Mouse (Mus musculus): ENCODE data around the gene BC051142. TPM values are rescaled to one million over a fixed set of nuclear protein-coding genes. Genes with fewer than 3 reads are reported as not detected.
"Not testable (repeated sequence)": the region's sequence is repeated elsewhere in the genome, so short reads cannot be mapped to it uniquely, and the experiment has no call there.

Gene BC051142
- polyA plus RNA-seq, 2 experiments: 0.08 to 0.17 TPM

DNA sequence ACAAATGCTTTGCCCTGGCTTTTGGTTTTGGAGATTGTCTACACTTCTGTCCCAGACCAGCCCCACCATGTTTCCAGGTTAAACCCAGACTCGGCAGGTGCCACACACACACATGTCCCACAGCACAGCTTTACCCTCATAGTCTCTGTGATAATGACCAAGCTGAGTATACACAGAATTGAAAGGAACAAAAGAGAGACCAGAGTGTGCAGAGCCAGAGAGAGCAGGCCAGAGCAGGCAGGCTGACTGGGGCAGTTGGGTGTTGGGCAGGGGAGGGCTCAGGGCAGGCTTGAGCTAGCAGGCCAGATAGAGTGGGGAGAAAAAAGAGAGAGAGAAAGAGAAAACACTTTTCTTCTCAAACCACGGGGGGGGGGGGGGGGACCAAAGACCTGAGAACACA is 97.9 kb downstream of the BC051142 start:
- no peak overlapping the region for H3K4me2 ChIP-seq (ENCODE audit: low read depth)
- DNase-seq (ENCODE audit: low read depth in 3 of 3, low spot score in 3 of 3) (no peak), ATAC-seq (ENCODE audit: insufficient read depth) (no peak)
- TF ChIP-seq CTCF (IDR thresholded peaks at IDR 0.05; ENCODE audit: low read depth) (no peak), EP300 (IDR thresholded peaks at IDR 0.05; ENCODE audit: low read depth) (no peak)
- H3K4me1 ChIP-seq (replicated peaks; ENCODE audit: control insufficient read depth in 2 of 2, insufficient read depth in 2 of 2, low read length in 1 of 2): no peaks in the 10 kb centered on the region
- H3K9ac ChIP-seq (replicated peaks): no peak overlapping the region
- H3K36me3 ChIP-seq (replicated peaks; ENCODE audit: control insufficient read depth, insufficient read depth, low read depth): no peaks in the 10 kb centered on the region
- H3K9me3 ChIP-seq (ENCODE audit: control insufficient read depth, low read length): no peaks in the 10 kb centered on the region
- H3K4me3 ChIP-seq (ENCODE audit: insufficient read depth in 1 of 2, low read depth in 2 of 2, low read length in 2 of 2): no peak overlapping the region
- 59% methylated on average over 1 of the region's 2 CpGs for WGBS (ENCODE audit: insufficient replicate concordance)
- no peaks in the 10 kb centered on the region for H3K27me3 ChIP-seq (ENCODE audit: control insufficient read depth, insufficient read depth, low read length)
- no peak overlapping the region for H3K27ac ChIP-seq

DNA sequence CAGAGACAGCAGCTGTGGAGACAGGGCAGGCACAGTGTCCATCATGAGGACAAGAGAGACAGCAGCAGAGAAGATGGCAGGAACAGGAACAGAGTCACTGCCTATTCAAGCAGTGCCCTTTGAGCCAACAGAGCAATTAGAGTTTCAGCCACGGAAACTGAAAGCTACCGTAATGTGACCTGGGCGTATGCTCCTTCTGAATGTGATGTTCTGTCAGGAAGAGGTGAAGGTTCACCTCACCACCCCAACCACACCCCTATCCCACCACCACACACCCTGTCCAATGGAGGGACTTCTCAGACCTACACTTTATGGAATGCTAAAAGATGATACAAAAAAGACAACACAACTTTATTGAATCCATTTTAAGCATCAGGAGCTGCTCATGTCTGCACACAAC is 98.7 kb downstream of the BC051142 start:
- H3K4me2 ChIP-seq (ENCODE audit: low read depth); DNase-seq (ENCODE audit: low read depth in 3 of 3, low spot score in 3 of 3); H3K27ac ChIP-seq; ATAC-seq (ENCODE audit: insufficient read depth); H3K4me1 ChIP-seq (replicated peaks; ENCODE audit: control insufficient read depth in 2 of 2, insufficient read depth in 2 of 2, low read length in 1 of 2); H3K4me3 ChIP-seq (ENCODE audit: insufficient read depth in 1 of 2, low read depth in 2 of 2, low read length in 2 of 2); H3K9ac ChIP-seq (replicated peaks); H3K27me3 ChIP-seq (ENCODE audit: control insufficient read depth, insufficient read depth, low read length); H3K36me3 ChIP-seq (replicated peaks; ENCODE audit: control insufficient read depth, insufficient read depth, low read depth); H3K9me3 ChIP-seq (ENCODE audit: control insufficient read depth, low read length): not testable (repeated sequence)
- WGBS (ENCODE audit: insufficient replicate concordance): 59% methylated on average over 3 of the region's 3 CpGs

DNA sequence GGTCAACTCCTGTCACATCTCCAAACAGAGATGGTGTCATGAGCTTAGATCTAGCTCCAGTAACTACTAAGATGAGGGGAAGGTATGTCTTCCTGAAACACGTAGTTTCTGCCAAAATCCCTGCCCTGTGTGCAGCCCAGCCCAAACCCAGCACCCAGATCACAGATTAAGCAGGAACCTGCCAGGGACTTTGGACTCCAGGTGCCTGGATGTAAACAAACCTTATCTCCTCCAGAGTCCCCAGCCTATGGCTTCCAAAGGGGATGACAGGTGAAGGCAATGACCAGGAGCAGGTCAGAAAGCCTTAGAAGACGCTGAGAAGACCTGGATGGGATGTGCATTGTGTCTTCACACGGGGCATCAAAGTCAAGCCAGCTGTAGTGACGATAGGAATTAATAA is 99.1 kb downstream of the BC051142 start:
- not testable (repeated sequence) for H3K4me2 ChIP-seq (ENCODE audit: low read depth); H3K27me3 ChIP-seq (ENCODE audit: control insufficient read depth, insufficient read depth, low read length); H3K36me3 ChIP-seq (replicated peaks; ENCODE audit: control insufficient read depth, insufficient read depth, low read depth); H3K9me3 ChIP-seq (ENCODE audit: control insufficient read depth, low read length); H3K9ac ChIP-seq (replicated peaks); H3K27ac ChIP-seq; H3K4me1 ChIP-seq (replicated peaks; ENCODE audit: control insufficient read depth in 2 of 2, insufficient read depth in 2 of 2, low read length in 1 of 2); DNase-seq (ENCODE audit: low read depth in 3 of 3, low spot score in 3 of 3); ATAC-seq (ENCODE audit: insufficient read depth); H3K4me3 ChIP-seq (ENCODE audit: insufficient read depth in 1 of 2, low read depth in 2 of 2, low read length in 2 of 2)
- WGBS (ENCODE audit: insufficient replicate concordance): 36% methylated on average over 2 of the region's 4 CpGs

DNA sequence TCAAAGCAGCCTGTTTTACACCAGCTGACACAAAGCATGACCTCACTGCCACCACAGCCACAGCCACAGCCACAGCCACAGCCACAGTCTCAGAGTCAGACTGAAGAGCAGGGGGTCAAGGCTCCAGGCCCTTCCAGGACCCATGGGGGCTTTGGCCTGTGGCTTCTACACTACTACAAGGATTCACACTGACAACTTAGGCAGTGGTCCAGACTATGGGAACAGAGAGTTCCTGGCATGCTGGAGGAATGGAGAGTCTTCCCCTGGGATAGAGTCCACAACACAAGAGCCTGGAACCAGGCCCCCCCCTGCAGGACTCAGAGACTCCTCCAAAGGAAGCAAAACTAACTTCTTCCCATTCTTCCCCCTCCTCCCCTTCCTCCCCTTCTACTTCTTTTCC is 109.0 kb downstream of the BC051142 start:
- Histone ChIP-seq H3K9ac (replicated peaks) (no peak overlapping the region), H3K9me3 (ENCODE audit: control insufficient read depth, low read length) (no peaks in the 10 kb centered on the region), H3K27me3 (ENCODE audit: control insufficient read depth, insufficient read depth, low read length) (no peaks in the 10 kb centered on the region), H3K4me1 (replicated peaks; ENCODE audit: control insufficient read depth in 2 of 2, insufficient read depth in 2 of 2, low read length in 1 of 2) (no peaks in the 10 kb centered on the region), H3K36me3 (replicated peaks; ENCODE audit: control insufficient read depth, insufficient read depth, low read depth) (no peaks in the 10 kb centered on the region), H3K4me3 (ENCODE audit: insufficient read depth in 1 of 2, low read depth in 2 of 2, low read length in 2 of 2) (no peak overlapping the region), H3K27ac (no peak overlapping the region), H3K4me2 (ENCODE audit: low read depth) (no peak overlapping the region)
- no peak for DNase-seq (ENCODE audit: low read depth in 3 of 3, low spot score in 3 of 3)
- no peak for TF ChIP-seq CTCF (IDR thresholded peaks at IDR 0.05; ENCODE audit: low read depth)
- TF ChIP-seq EP300 (IDR thresholded peaks at IDR 0.05; ENCODE audit: low read depth): no peak
- no peak for ATAC-seq (ENCODE audit: insufficient read depth)

Other genes starting within 250 kb of the BC051142 start
- 1.2 TPM in 2 replicates for gene H2-DMb1, start 245.7 kb upstream of the BC051142 start, polyA plus RNA-seq (2012; rRNA removed)
- gene H2-DMb1, start 245.7 kb upstream of the BC051142 start, polyA plus RNA-seq (2014; fragmentation: Nextera tagmentation; extraction: Ambion mirVana): 0.79 and 0.86 TPM in 2 replicates
- 1.9 TPM in 2 replicates for gene Tap1, start 211.3 kb upstream of the BC051142 start, polyA plus RNA-seq (2012; rRNA removed)
- 2.0 and 2.5 TPM in 2 replicates for gene Tap1, start 211.3 kb upstream of the BC051142 start, polyA plus RNA-seq (2014; fragmentation: Nextera tagmentation; extraction: Ambion mirVana)
- gene Psmb9, start 211.1 kb upstream of the BC051142 start, polyA plus RNA-seq (2012; rRNA removed): 3.8 and 5.8 TPM in 2 replicates
- 6.0 and 7.5 TPM in 2 replicates for gene Psmb9, start 211.1 kb upstream of the BC051142 start, polyA plus RNA-seq (2014; fragmentation: Nextera tagmentation; extraction: Ambion mirVana)
- 9.5 and 11.8 TPM in 2 replicates for gene Psmb8, start 201.1 kb upstream of the BC051142 start, polyA plus RNA-seq (2012; rRNA removed)
- 18.8 and 21.7 TPM in 2 replicates for gene Psmb8, start 201.1 kb upstream of the BC051142 start, polyA plus RNA-seq (2014; fragmentation: Nextera tagmentation; extraction: Ambion mirVana)
- 2.1 and 2.9 TPM in 2 replicates for gene Tap2, start 195.3 kb upstream of the BC051142 start, polyA plus RNA-seq (2012; rRNA removed)
- 3.1 and 4.9 TPM in 2 replicates for gene Tap2, start 195.3 kb upstream of the BC051142 start, polyA plus RNA-seq (2014; fragmentation: Nextera tagmentation; extraction: Ambion mirVana)
- gene H2-Ob, start 159.9 kb upstream of the BC051142 start, polyA plus RNA-seq (2012; rRNA removed): 0.13 and 0.20 TPM in 2 replicates
- gene H2-Ob, start 159.9 kb upstream of the BC051142 start, polyA plus RNA-seq (2014; fragmentation: Nextera tagmentation; extraction: Ambion mirVana): 0.13 and 0.17 TPM in 2 replicates
- gene H2-Ab1, start 141.1 kb upstream of the BC051142 start, polyA plus RNA-seq (2012; rRNA removed): 2.0 and 2.3 TPM in 2 replicates
- gene H2-Ab1, start 141.1 kb upstream of the BC051142 start, polyA plus RNA-seq (2014; fragmentation: Nextera tagmentation; extraction: Ambion mirVana): 3.2 and 3.3 TPM in 2 replicates
- 1.1 and 1.5 TPM in 2 replicates for gene H2-Aa, start 111.0 kb upstream of the BC051142 start, polyA plus RNA-seq (2012; rRNA removed)
- 1.8 and 2.5 TPM in 2 replicates for gene H2-Aa, start 111.0 kb upstream of the BC051142 start, polyA plus RNA-seq (2014; fragmentation: Nextera tagmentation; extraction: Ambion mirVana)
- gene H2-Eb1, start 93.0 kb upstream of the BC051142 start, polyA plus RNA-seq (2012; rRNA removed): 0.65 and 0.91 TPM in 2 replicates
- gene H2-Eb1, start 93.0 kb upstream of the BC051142 start, polyA plus RNA-seq (2014; fragmentation: Nextera tagmentation; extraction: Ambion mirVana): 0.80 and 0.83 TPM in 2 replicates
- gene H2-Eb2, start 73.2 kb upstream of the BC051142 start, polyA plus RNA-seq (2012; rRNA removed): 0.01 TPM in 1 of 2 replicates, not detected in the other
- not detected in 2 replicates for gene H2-Eb2, start 73.2 kb upstream of the BC051142 start, polyA plus RNA-seq (2014; fragmentation: Nextera tagmentation; extraction: Ambion mirVana)
- gene Btnl2, start 44.0 kb upstream of the BC051142 start, polyA plus RNA-seq (2012; rRNA removed): 0.01 and 0.03 TPM in 2 replicates
- gene Btnl2, start 44.0 kb upstream of the BC051142 start, polyA plus RNA-seq (2014; fragmentation: Nextera tagmentation; extraction: Ambion mirVana): not detected in 2 replicates
- gene Btnl1, start 21.7 kb upstream of the BC051142 start, polyA plus RNA-seq (2012; rRNA removed): not detected in 2 replicates
- not detected in 2 replicates for gene Btnl1, start 21.7 kb upstream of the BC051142 start, polyA plus RNA-seq (2014; fragmentation: Nextera tagmentation; extraction: Ambion mirVana)
- gene Btnl4, start 78.5 kb downstream of the BC051142 start, polyA plus RNA-seq (2012; rRNA removed): not detected in 2 replicates
- not detected in 2 replicates for gene Btnl4, start 78.5 kb downstream of the BC051142 start, polyA plus RNA-seq (2014; fragmentation: Nextera tagmentation; extraction: Ambion mirVana)
- not detected in 2 replicates for gene Btnl6, start 118.5 kb downstream of the BC051142 start, polyA plus RNA-seq (2012; rRNA removed)
- not detected in 2 replicates for gene Btnl6, start 118.5 kb downstream of the BC051142 start, polyA plus RNA-seq (2014; fragmentation: Nextera tagmentation; extraction: Ambion mirVana)
- 0.99 and 1.6 TPM in 2 replicates for gene Notch4, start 165.4 kb downstream of the BC051142 start, polyA plus RNA-seq (2012; rRNA removed)
- 0.58 and 0.67 TPM in 2 replicates for gene Notch4, start 165.4 kb downstream of the BC051142 start, polyA plus RNA-seq (2014; fragmentation: Nextera tagmentation; extraction: Ambion mirVana)
- gene Gpsm3, start 191.0 kb downstream of the BC051142 start, polyA plus RNA-seq (2012; rRNA removed): 2.9 and 4.2 TPM in 2 replicates
- gene Gpsm3, start 191.0 kb downstream of the BC051142 start, polyA plus RNA-seq (2014; fragmentation: Nextera tagmentation; extraction: Ambion mirVana): 8.1 and 9.8 TPM in 2 replicates
- gene Pbx2, start 192.4 kb downstream of the BC051142 start, polyA plus RNA-seq (2012; rRNA removed): 21.1 and 22.7 TPM in 2 replicates
- 2.7 and 3.3 TPM in 2 replicates for gene Pbx2, start 192.4 kb downstream of the BC051142 start, polyA plus RNA-seq (2014; fragmentation: Nextera tagmentation; extraction: Ambion mirVana)
- 1.3 TPM in 2 replicates for gene Ager, start 199.0 kb downstream of the BC051142 start, polyA plus RNA-seq (2012; rRNA removed)
- gene Ager, start 199.0 kb downstream of the BC051142 start, polyA plus RNA-seq (2014; fragmentation: Nextera tagmentation; extraction: Ambion mirVana): 0.41 and 0.53 TPM in 2 replicates
- 51.5 and 61.2 TPM in 2 replicates for gene Rnf5, start 204.9 kb downstream of the BC051142 start, polyA plus RNA-seq (2012; rRNA removed)
- gene Rnf5, start 204.9 kb downstream of the BC051142 start, polyA plus RNA-seq (2014; fragmentation: Nextera tagmentation; extraction: Ambion mirVana): 59.6 and 66.4 TPM in 2 replicates
- 35.9 and 45.5 TPM in 2 replicates for gene Agpat1, start 205.4 kb downstream of the BC051142 start, polyA plus RNA-seq (2012; rRNA removed)
- gene Agpat1, start 205.4 kb downstream of the BC051142 start, polyA plus RNA-seq (2014; fragmentation: Nextera tagmentation; extraction: Ambion mirVana): 19.0 and 21.4 TPM in 2 replicates
- gene Egfl8, start 217.2 kb downstream of the BC051142 start, polyA plus RNA-seq (2012; rRNA removed): 0.39 and 0.40 TPM in 2 replicates
- gene Egfl8, start 217.2 kb downstream of the BC051142 start, polyA plus RNA-seq (2014; fragmentation: Nextera tagmentation; extraction: Ambion mirVana): 0.10 and 0.27 TPM in 2 replicates
- gene Ppt2, start 229.7 kb downstream of the BC051142 start, polyA plus RNA-seq (2012; rRNA removed): 10.4 and 11.6 TPM in 2 replicates
- 10.5 and 12.9 TPM in 2 replicates for gene Ppt2, start 229.7 kb downstream of the BC051142 start, polyA plus RNA-seq (2014; fragmentation: Nextera tagmentation; extraction: Ambion mirVana)
- 0.04 and 0.11 TPM in 2 replicates for gene Prrt1, start 230.7 kb downstream of the BC051142 start, polyA plus RNA-seq (2012; rRNA removed)
- not detected in 2 replicates for gene Prrt1, start 230.7 kb downstream of the BC051142 start, polyA plus RNA-seq (2014; fragmentation: Nextera tagmentation; extraction: Ambion mirVana)
- 0.47 and 1.6 TPM in 2 replicates for gene Fkbpl, start 245.9 kb downstream of the BC051142 start, polyA plus RNA-seq (2012; rRNA removed)
- gene Fkbpl, start 245.9 kb downstream of the BC051142 start, polyA plus RNA-seq (2014; fragmentation: Nextera tagmentation; extraction: Ambion mirVana): 2.9 and 3.2 TPM in 2 replicates
- gene Atf6b, start 248.3 kb downstream of the BC051142 start, polyA plus RNA-seq (2012; rRNA removed): 15.5 and 16.6 TPM in 2 replicates
- gene Atf6b, start 248.3 kb downstream of the BC051142 start, polyA plus RNA-seq (2014; fragmentation: Nextera tagmentation; extraction: Ambion mirVana): 11.3 and 12.6 TPM in 2 replicates